Mouse (Mus musculus): ENCODE data around the gene Itpr3. TPM values are rescaled to one million over a fixed set of nuclear protein-coding genes. Genes with fewer than 3 reads are reported as not detected.

Itpr3 gene
- total and polyA plus RNA-seq, 2 experiments: 1.0 to 1.5 TPM

DNA sequence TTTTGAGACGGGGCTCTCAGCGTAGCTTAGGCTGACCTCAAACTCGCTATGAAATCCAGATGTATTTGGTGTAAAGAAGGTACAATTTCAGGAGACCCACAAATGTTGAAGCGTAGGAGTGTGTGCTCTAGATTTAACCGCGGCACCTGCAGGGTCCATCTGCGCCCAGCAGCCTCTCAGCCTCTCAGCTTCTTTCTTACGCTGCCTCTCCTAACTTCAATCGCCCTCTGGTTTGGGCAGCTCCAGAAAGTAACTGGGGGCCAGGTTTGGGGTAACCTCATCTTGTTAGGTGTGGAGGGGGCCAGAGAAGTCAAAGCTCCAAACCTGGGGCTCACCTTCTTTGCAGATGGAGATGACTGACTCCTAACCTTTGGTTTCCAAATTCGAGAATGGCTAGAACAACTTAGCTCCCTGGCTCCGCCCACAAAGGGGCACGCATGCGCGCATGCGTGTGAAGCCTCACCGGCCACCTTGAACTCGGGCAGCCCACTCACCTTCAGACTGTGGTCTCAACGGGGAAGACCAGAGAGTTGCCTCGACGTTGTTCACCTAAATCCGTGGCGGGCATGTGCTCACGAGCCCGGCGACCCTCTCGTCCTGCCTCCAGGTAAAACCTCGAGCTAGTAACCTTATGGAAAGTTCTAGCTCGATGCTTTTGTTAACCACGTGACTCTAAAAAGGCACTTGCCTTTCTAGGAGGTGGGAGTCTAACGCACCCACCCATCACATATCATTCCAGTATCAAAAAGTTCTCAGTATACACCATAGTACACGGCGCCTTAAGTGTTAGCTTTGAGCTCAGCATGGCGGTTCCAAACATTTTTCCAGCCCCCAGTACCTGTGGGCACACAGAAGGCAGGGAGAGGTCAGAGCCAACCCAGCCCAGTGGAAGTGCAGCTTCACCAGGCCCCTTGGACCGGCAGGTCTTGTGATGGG, 39.3 kb upstream of the Itpr3 start:
- WGBS: 8% methylated on average over 34 of the region's 34 CpGs
- DNase-seq (ENCODE audit: extremely low read depth, low read depth, low spot score): peak; percentile 69
- Histone ChIP-seq H3K9ac (ENCODE audit: low read depth, low read length) (peak overlapping the region; percentile 74), H3K27ac (replicated peaks; ENCODE audit: insufficient read depth, low read depth, low read length) (peak overlapping the region; percentile 55), H3K36me3 (ENCODE audit: control insufficient read depth, insufficient read depth, low read length) (no peaks in the 10 kb centered on the region; the same call in 1 of the 2 replicates), H3K27me3 (ENCODE audit: control insufficient read depth, insufficient read depth, low read length) (no peaks in the 10 kb centered on the region), H3K4me1 (ENCODE audit: control insufficient read depth, insufficient read depth, low read length) (peaks cover 5% of the 10 kb centered on the region; the same call in 1 of the 2 replicates), H3K79me2 (ENCODE audit: control insufficient read depth, insufficient read depth, low read length) (no peaks in the 10 kb centered on the region), H3K4me3 (ENCODE audit: insufficient read depth, low read depth, low read length) (peak overlapping the region; percentile 73)
- TF ChIP-seq POLR2A (IDR thresholded peaks at IDR 0.05; ENCODE audit: extremely low read depth, insufficient read depth, low read length) (no peak), CTCF (IDR thresholded peaks at IDR 0.05; ENCODE audit: low read depth, low read length) (no peak)

DNA sequence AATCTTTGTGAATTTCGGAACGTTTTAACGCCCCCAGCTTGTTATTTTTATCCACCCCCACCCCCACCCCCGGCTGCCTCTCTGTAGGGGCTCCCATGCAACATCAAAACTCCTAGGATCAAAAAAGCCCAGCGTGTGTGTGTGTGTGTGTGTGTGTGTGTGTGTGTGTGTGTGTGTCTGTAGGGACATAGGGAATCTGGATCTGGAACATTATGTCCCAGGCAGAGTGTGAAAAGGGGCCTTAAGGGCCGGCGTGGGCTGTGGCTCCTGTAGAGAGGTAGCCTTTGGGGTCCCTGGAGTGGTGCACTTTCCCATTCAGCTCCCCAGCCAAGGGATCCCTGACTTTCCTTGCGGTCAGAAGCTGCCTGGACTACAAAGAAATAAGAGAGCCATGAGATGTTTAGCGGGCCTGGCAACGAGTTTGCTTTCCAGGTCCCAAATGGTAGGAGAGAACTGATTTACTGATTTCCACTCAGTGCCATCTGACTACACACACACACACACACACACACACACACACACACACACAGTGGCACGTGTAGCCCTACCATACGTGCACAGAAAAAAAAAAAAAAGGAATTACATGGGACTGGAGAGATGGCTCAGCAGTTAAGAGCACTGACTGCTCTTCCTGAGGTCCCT, 38.4 kb upstream of the Itpr3 start:
- TF ChIP-seq CTCF (IDR thresholded peaks at IDR 0.05; ENCODE audit: low read depth, low read length): no peak
- no peak for TF ChIP-seq POLR2A (IDR thresholded peaks at IDR 0.05; ENCODE audit: extremely low read depth, insufficient read depth, low read length)
- Histone ChIP-seq H3K36me3 (ENCODE audit: control insufficient read depth, insufficient read depth, low read length) (no peaks in the 10 kb centered on the region; the same call in 1 of the 2 replicates), H3K4me1 (ENCODE audit: control insufficient read depth, insufficient read depth, low read length) (peaks cover 5% of the 10 kb centered on the region; the same call in 1 of the 2 replicates), H3K4me3 (ENCODE audit: insufficient read depth, low read depth, low read length) (peak overlapping the region; percentile 73; the same call in 1 of the 2 replicates), H3K27me3 (ENCODE audit: control insufficient read depth, insufficient read depth, low read length) (no peaks in the 10 kb centered on the region), H3K79me2 (ENCODE audit: control insufficient read depth, insufficient read depth, low read length) (no peaks in the 10 kb centered on the region), H3K27ac (replicated peaks; ENCODE audit: insufficient read depth, low read depth, low read length) (no peak overlapping the region), H3K9ac (ENCODE audit: low read depth, low read length) (peak overlapping the region; percentile 1)
- 49% methylated on average over 12 of the region's 12 CpGs for WGBS
- peak; percentile 28 for DNase-seq (ENCODE audit: extremely low read depth, low read depth, low spot score)

DNA sequence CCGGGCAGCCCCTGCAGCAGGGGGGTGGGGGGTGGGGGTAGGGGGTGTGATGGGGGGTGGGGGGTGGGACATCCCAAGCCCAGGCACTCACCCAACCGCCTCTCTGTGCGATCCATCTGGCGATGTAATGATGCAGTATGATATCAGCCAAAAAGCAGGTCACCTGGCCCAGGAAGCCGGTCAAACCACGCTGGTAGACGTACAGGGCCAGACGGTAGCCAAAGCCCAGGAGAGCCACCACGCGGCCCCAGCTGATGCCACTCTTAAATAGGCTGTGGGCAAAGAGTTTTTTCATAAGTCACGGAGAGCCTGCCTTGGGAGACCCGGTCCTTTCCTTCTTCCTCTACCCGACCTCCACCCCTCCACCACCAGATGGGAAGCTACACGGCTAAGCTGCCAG, 36.0 kb upstream of the Itpr3 start:
- 0 out of 2 replicates have a peak, but pooled peaks cover under 1% of the 10 kb centered on the region for H3K79me2 ChIP-seq (ENCODE audit: control insufficient read depth, insufficient read depth, low read length)
- no peaks in the 10 kb centered on the region for H3K27me3 ChIP-seq (ENCODE audit: control insufficient read depth, insufficient read depth, low read length)
- peaks cover 2% of the 10 kb centered on the region; the same call in 1 of the 2 replicates for H3K36me3 ChIP-seq (ENCODE audit: control insufficient read depth, insufficient read depth, low read length)
- no peak overlapping the region for H3K4me3 ChIP-seq (ENCODE audit: insufficient read depth, low read depth, low read length)
- WGBS: 90% methylated on average over 14 of the region's 14 CpGs
- no peak for TF ChIP-seq CTCF (IDR thresholded peaks at IDR 0.05; ENCODE audit: low read depth, low read length)
- no peak for TF ChIP-seq POLR2A (IDR thresholded peaks at IDR 0.05; ENCODE audit: extremely low read depth, insufficient read depth, low read length)
- H3K27ac ChIP-seq (replicated peaks; ENCODE audit: insufficient read depth, low read depth, low read length): no peak overlapping the region
- H3K4me1 ChIP-seq (ENCODE audit: control insufficient read depth, insufficient read depth, low read length): peaks cover 5% of the 10 kb centered on the region; the same call in 1 of the 2 replicates
- DNase-seq (ENCODE audit: extremely low read depth, low read depth, low spot score): no peak
- no peak overlapping the region for H3K9ac ChIP-seq (ENCODE audit: low read depth, low read length)

DNA sequence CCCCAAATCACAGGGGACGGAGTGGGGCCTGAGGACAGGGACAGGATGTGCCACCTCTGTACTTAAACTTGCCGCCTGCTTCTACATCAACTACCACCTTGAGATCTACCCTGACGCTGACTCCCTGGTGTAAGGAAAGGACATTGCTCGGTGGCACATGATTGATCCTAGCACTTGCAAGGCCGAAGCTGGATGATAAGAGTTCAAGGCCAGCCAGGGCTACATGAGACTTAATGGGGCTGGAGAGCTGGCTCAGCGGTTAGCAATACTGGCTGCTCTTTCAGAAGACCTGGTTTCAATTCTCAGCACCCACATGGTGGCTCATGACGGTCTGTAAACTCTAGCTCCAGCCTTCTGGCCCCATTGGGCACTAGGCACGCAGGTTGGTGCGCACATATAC, 35.4 kb upstream of the Itpr3 start:
- no peak overlapping the region for H3K27ac ChIP-seq (replicated peaks; ENCODE audit: insufficient read depth, low read depth, low read length)
- WGBS: 79% methylated on average over 9 of the region's 9 CpGs
- H3K4me3 ChIP-seq (ENCODE audit: insufficient read depth, low read depth, low read length): no peak overlapping the region
- peaks cover 2% of the 10 kb centered on the region; the same call in 1 of the 2 replicates for H3K36me3 ChIP-seq (ENCODE audit: control insufficient read depth, insufficient read depth, low read length)
- no peak for TF ChIP-seq POLR2A (IDR thresholded peaks at IDR 0.05; ENCODE audit: extremely low read depth, insufficient read depth, low read length)
- no peak for TF ChIP-seq CTCF (IDR thresholded peaks at IDR 0.05; ENCODE audit: low read depth, low read length)
- no peaks in the 10 kb centered on the region for H3K27me3 ChIP-seq (ENCODE audit: control insufficient read depth, insufficient read depth, low read length)
- no peak overlapping the region for H3K9ac ChIP-seq (ENCODE audit: low read depth, low read length)
- H3K79me2 ChIP-seq (ENCODE audit: control insufficient read depth, insufficient read depth, low read length): 0 out of 2 replicates have a peak, but pooled peaks cover 2% of the 10 kb centered on the region
- no peak for DNase-seq (ENCODE audit: extremely low read depth, low read depth, low spot score)
- H3K4me1 ChIP-seq (ENCODE audit: control insufficient read depth, insufficient read depth, low read length): peaks cover 5% of the 10 kb centered on the region; the same call in 1 of the 2 replicates

GRCm38 (mm10) chr17:27023342-27023741, 33.8 kb upstream of the Itpr3 start:
- Histone ChIP-seq H3K4me3 (ENCODE audit: insufficient read depth, low read depth, low read length) (no peak overlapping the region), H3K27me3 (ENCODE audit: control insufficient read depth, insufficient read depth, low read length) (no peaks in the 10 kb centered on the region), H3K36me3 (ENCODE audit: control insufficient read depth, insufficient read depth, low read length) (peaks cover 2% of the 10 kb centered on the region; the same call in 1 of the 2 replicates), H3K79me2 (ENCODE audit: control insufficient read depth, insufficient read depth, low read length) (0 out of 2 replicates have a peak, but pooled peaks cover 2% of the 10 kb centered on the region), H3K27ac (replicated peaks; ENCODE audit: insufficient read depth, low read depth, low read length) (no peak overlapping the region), H3K9ac (ENCODE audit: low read depth, low read length) (no peak overlapping the region), H3K4me1 (ENCODE audit: control insufficient read depth, insufficient read depth, low read length) (peaks cover 3% of the 10 kb centered on the region; the same call in 1 of the 2 replicates)
- TF ChIP-seq CTCF (IDR thresholded peaks at IDR 0.05; ENCODE audit: low read depth, low read length): no peak
- TF ChIP-seq POLR2A (IDR thresholded peaks at IDR 0.05; ENCODE audit: extremely low read depth, insufficient read depth, low read length): no peak
- DNase-seq (ENCODE audit: extremely low read depth, low read depth, low spot score): no peak
- WGBS: 83% methylated on average over 4 of the region's 4 CpGs
